In genomic region chr7:45475291-45475969, GRCm38 (mm10) we compare ENCODE assay signal across 9 mouse cellular contexts. TPM values are rescaled to one million over a fixed set of nuclear protein-coding genes. Genes with fewer than 3 reads are reported as not detected.
A peak's percentile ranks its signal among the peaks of the same experiment; 100 is the strongest.
DNase-seq lines count a peak whose midpoint lies in the region; ATAC-seq lines count a peak whose summit lies in the region.
"Had no signal": no experiment of that assay in that cellular context is flagged by ENCODE, and none has a peak within 500 bp of the region (broad histone marks: within the 10 kb centered on the region; RNA-seq: fewer than 3 reads in every experiment).

No protein-coding gene starts in this region.

- no peak for ATAC-seq in forebrain, embryonic 16.5 days
- ATAC-seq in limb, embryonic 12.5 days (ENCODE audit: insufficient number of reproducible peaks, insufficient read depth, low FRiP score, low TSS enrichment, low read depth): no peak
- ATAC-seq in neural tube, embryonic 14.5 days (ENCODE audit: low read depth): no peak
- ATAC-seq in erythroid progenitor cell, adult 5-6 weeks (replicated peaks; ENCODE audit: low FRiP score, poor library complexity, severe bottlenecking): no peak

- no peaks in the 10 kb centered on the region for H3K36me3 ChIP-seq in forebrain, embryonic 16.5 days (ENCODE audit: control insufficient read depth, insufficient read depth)
- no peaks in the 10 kb centered on the region for H3K36me3 ChIP-seq in limb, embryonic 12.5 days
- no peaks in the 10 kb centered on the region for H3K36me3 ChIP-seq in neural tube, embryonic 14.5 days (ENCODE audit: control insufficient read depth, insufficient read depth, low read length)

- peak; percentile 53 for DNase-seq in adrenal gland, postnatal 14 days
- DNase-seq in adrenal gland, postnatal 25 days: no peak
- DNase-seq in 3134 (ENCODE audit: extremely low read depth, insufficient read length, low spot score): peak; percentile 51
- DNase-seq in layer of hippocampus, postnatal 36 days: no peak

- no peaks in the 10 kb centered on the region for H3K9me3 ChIP-seq in forebrain, embryonic 16.5 days (ENCODE audit: control insufficient read depth, low read length)
- no peaks in the 10 kb centered on the region for H3K9me3 ChIP-seq in limb, embryonic 12.5 days
- no peaks in the 10 kb centered on the region for H3K9me3 ChIP-seq in neural tube, embryonic 14.5 days (ENCODE audit: control insufficient read depth, low read length)

- no peak overlapping the region for H3K27ac ChIP-seq in forebrain, embryonic 16.5 days (ENCODE audit: low read length)
- H3K27ac ChIP-seq in limb, embryonic 12.5 days: 0 out of 2 replicates have a peak overlapping the region, but pooled peaks have one; percentile 24
- no peak overlapping the region for H3K27ac ChIP-seq in neural tube, embryonic 14.5 days (ENCODE audit: low read depth, low read length)

- no peak overlapping the region; the same call in 1 of the 2 replicates for H3K9ac ChIP-seq in forebrain, embryonic 16.5 days (replicated peaks; ENCODE audit: low read depth, low read length)
- H3K9ac ChIP-seq in limb, embryonic 12.5 days (replicated peaks): peak overlapping the region; percentile 42; the same call in 1 of the 2 replicates
- no peak overlapping the region for H3K9ac ChIP-seq in neural tube, embryonic 14.5 days (replicated peaks; ENCODE audit: low read depth, low read length)

- H3K4me2 ChIP-seq in forebrain, embryonic 16.5 days (ENCODE audit: low read length): 0 out of 2 replicates have a peak overlapping the region, but pooled peaks have one; percentile 2
- H3K4me2 ChIP-seq in limb, embryonic 12.5 days: peak overlapping the region; percentile 39
- peak overlapping the region; percentile 31; the same call in 1 of the 2 replicates for H3K4me2 ChIP-seq in neural tube, embryonic 14.5 days (ENCODE audit: low read depth, low read length)

- 72% methylated on average over 16 of the region's 16 CpGs for WGBS in forebrain, embryonic 16.5 days
- WGBS in limb, embryonic 12.5 days: 64% methylated on average over 16 of the region's 16 CpGs
- 74% methylated on average over 16 of the region's 16 CpGs for WGBS in neural tube, embryonic 14.5 days

- H3K27me3 ChIP-seq in forebrain, embryonic 16.5 days (replicated peaks; ENCODE audit: control insufficient read depth, insufficient read depth, low read length): no peaks in the 10 kb centered on the region
- no peaks in the 10 kb centered on the region for H3K27me3 ChIP-seq in limb, embryonic 12.5 days
- no peaks in the 10 kb centered on the region for H3K27me3 ChIP-seq in neural tube, embryonic 14.5 days (ENCODE audit: control insufficient read depth, insufficient read depth, low read length)

- no peaks in the 10 kb centered on the region for H3K4me1 ChIP-seq in forebrain, embryonic 16.5 days (replicated peaks; ENCODE audit: control insufficient read depth, insufficient read depth, low read length)
- H3K4me1 ChIP-seq in limb, embryonic 12.5 days (replicated peaks): no peaks in the 10 kb centered on the region
- no peaks in the 10 kb centered on the region for H3K4me1 ChIP-seq in neural tube, embryonic 14.5 days (ENCODE audit: control insufficient read depth, insufficient read depth, low read length)

- no peak overlapping the region for H3K4me3 ChIP-seq in forebrain, embryonic 16.5 days (replicated peaks; ENCODE audit: low read length)
- H3K4me3 ChIP-seq in limb, embryonic 12.5 days (replicated peaks): peak overlapping the region; percentile 20; the same call in 1 of the 2 replicates
- peak overlapping the region; percentile 1; the same call in 1 of the 2 replicates for H3K4me3 ChIP-seq in neural tube, embryonic 14.5 days (ENCODE audit: low read depth, low read length)

RNA-seq across cellular contexts. Expression of gene Tulp2, which starts 6.2 kb away (rescaled TPM):
- total RNA-seq in adrenal gland, postnatal 14 days (2021): 0.49 and 1.1 TPM in 2 replicates
- total RNA-seq in adrenal gland, postnatal 25 days (2021): 0.46 and 0.67 TPM in 2 replicates
- polyA plus RNA-seq in forebrain, embryonic 16.5 days (2015; fragmentation: Nextera tagmentation; extraction: Ambion mirVana): 0.12 TPM in 1 of 2 replicates, not detected in the other
- 1.4 TPM in 2 replicates for polyA plus RNA-seq in limb, embryonic 12.5 days (2016; fragmentation: Nextera tagmentation; extraction: Ambion mirVana)
- 0.17 and 0.31 TPM in 2 replicates for polyA plus RNA-seq in neural tube, embryonic 14.5 days (2014; fragmentation: Nextera tagmentation; extraction: Ambion mirVana)
- not detected for total RNA-seq in layer of hippocampus, postnatal 36 days (2021)
- 0.84 TPM in 1 of 2 replicates, not detected in the other for total RNA-seq in erythroid progenitor cell, adult 5-6 weeks (2015; ENCODE audit: low replicate concordance)
- total RNA-seq in erythroid progenitor cell, adult 5-6 weeks (2017; ENCODE audit: low replicate concordance): not detected in 2 replicates
- total RNA-seq: hematopoietic stem cell, adult 5-6 weeks had no signal

RNA-seq across cellular contexts. Expression of gene Bax, which starts 8.7 kb away (rescaled TPM):
- 54.4 and 60.0 TPM in 2 replicates for total RNA-seq in adrenal gland, postnatal 14 days (2021)
- total RNA-seq in adrenal gland, postnatal 25 days (2021): 61.4 and 68.8 TPM in 2 replicates
- polyA plus RNA-seq in forebrain, embryonic 16.5 days (2015; fragmentation: Nextera tagmentation; extraction: Ambion mirVana): 225 and 257 TPM in 2 replicates
- polyA plus RNA-seq in limb, embryonic 12.5 days (2016; fragmentation: Nextera tagmentation; extraction: Ambion mirVana): 224 and 230 TPM in 2 replicates
- polyA plus RNA-seq in neural tube, embryonic 14.5 days (2014; fragmentation: Nextera tagmentation; extraction: Ambion mirVana): 107 and 215 TPM in 2 replicates
- total RNA-seq in layer of hippocampus, postnatal 36 days (2021): 10 to 100 TPM; 73.5 to 80.8 TPM
- 10.1 and 43.6 TPM in 2 replicates for total RNA-seq in erythroid progenitor cell, adult 5-6 weeks (2015; ENCODE audit: low replicate concordance)
- 10.3 and 15.9 TPM in 2 replicates for total RNA-seq in erythroid progenitor cell, adult 5-6 weeks (2017; ENCODE audit: low replicate concordance)

RNA-seq across cellular contexts. Expression of gene Gm45808, which starts 11.2 kb away (rescaled TPM):
- 24.6 and 31.2 TPM in 2 replicates for total RNA-seq in adrenal gland, postnatal 14 days (2021)
- 21.0 and 40.1 TPM in 2 replicates for total RNA-seq in adrenal gland, postnatal 25 days (2021)
- polyA plus RNA-seq in forebrain, embryonic 16.5 days (2015; fragmentation: Nextera tagmentation; extraction: Ambion mirVana): not detected in 2 replicates
- not detected in 2 replicates for polyA plus RNA-seq in limb, embryonic 12.5 days (2016; fragmentation: Nextera tagmentation; extraction: Ambion mirVana)
- polyA plus RNA-seq in neural tube, embryonic 14.5 days (2014; fragmentation: Nextera tagmentation; extraction: Ambion mirVana): not detected in 2 replicates
- total RNA-seq in layer of hippocampus, postnatal 36 days (2021): 1 to 10 TPM in 1 of 2 experiments, not detected in 1; 2.5 TPM
- total RNA-seq in erythroid progenitor cell, adult 5-6 weeks (2015; ENCODE audit: low replicate concordance): not detected in 2 replicates
- 4.9 TPM in 1 of 2 replicates, not detected in the other for total RNA-seq in erythroid progenitor cell, adult 5-6 weeks (2017; ENCODE audit: low replicate concordance)
- total RNA-seq: hematopoietic stem cell, adult 5-6 weeks had no signal

RNA-seq across cellular contexts. Expression of gene Dhdh, which starts 13.2 kb away (rescaled TPM):
- 46.8 and 54.1 TPM in 2 replicates for total RNA-seq in adrenal gland, postnatal 14 days (2021)
- 62.3 and 75.5 TPM in 2 replicates for total RNA-seq in adrenal gland, postnatal 25 days (2021)
- 2.2 and 3.0 TPM in 2 replicates for polyA plus RNA-seq in forebrain, embryonic 16.5 days (2015; fragmentation: Nextera tagmentation; extraction: Ambion mirVana)
- polyA plus RNA-seq in limb, embryonic 12.5 days (2016; fragmentation: Nextera tagmentation; extraction: Ambion mirVana): 3.2 and 3.3 TPM in 2 replicates
- 4.0 and 4.6 TPM in 2 replicates for polyA plus RNA-seq in neural tube, embryonic 14.5 days (2014; fragmentation: Nextera tagmentation; extraction: Ambion mirVana)
- 1 to 10 TPM; 3.1 to 3.9 TPM for total RNA-seq in layer of hippocampus, postnatal 36 days (2021)
- 0.42 and 3.6 TPM in 2 replicates for total RNA-seq in erythroid progenitor cell, adult 5-6 weeks (2015; ENCODE audit: low replicate concordance)
- 1.0 and 1.6 TPM in 2 replicates for total RNA-seq in erythroid progenitor cell, adult 5-6 weeks (2017; ENCODE audit: low replicate concordance)

RNA-seq across cellular contexts. Expression of gene Ftl1, which starts 15.7 kb away (rescaled TPM):
- total RNA-seq in adrenal gland, postnatal 14 days (2021): 638 and 688 TPM in 2 replicates
- total RNA-seq in adrenal gland, postnatal 25 days (2021): 786 and 951 TPM in 2 replicates
- 5,701 and 5,899 TPM in 2 replicates for polyA plus RNA-seq in forebrain, embryonic 16.5 days (2015; fragmentation: Nextera tagmentation; extraction: Ambion mirVana)
- 4,887 and 4,953 TPM in 2 replicates for polyA plus RNA-seq in limb, embryonic 12.5 days (2016; fragmentation: Nextera tagmentation; extraction: Ambion mirVana)
- polyA plus RNA-seq in neural tube, embryonic 14.5 days (2014; fragmentation: Nextera tagmentation; extraction: Ambion mirVana): 5,062 and 5,088 TPM in 2 replicates
- 100 to 1,000 TPM; 187 to 197 TPM for total RNA-seq in layer of hippocampus, postnatal 36 days (2021)
- total RNA-seq in erythroid progenitor cell, adult 5-6 weeks (2015; ENCODE audit: low replicate concordance): 2,156 and 2,353 TPM in 2 replicates
- 950 and 960 TPM in 2 replicates for total RNA-seq in erythroid progenitor cell, adult 5-6 weeks (2017; ENCODE audit: low replicate concordance)

Comparison
In these comparisons a context has a peak if more than half of its experiments do, and no peak if none do; other contexts are left out.
1. DNase-seq: peak in adrenal gland, postnatal 14 days (single experiment) and 3134 (single experiment); none in adrenal gland, postnatal 25 days (single experiment) and layer of hippocampus, postnatal 36 days (0 of 2).
2. Peak in every context shown above with its lines, with median percentiles within 50 percentile points of each other: H3K4me2 ChIP-seq.